Mouse (Mus musculus): Measurements from ENCODE around the gene Cylc2.

The Cylc2 gene

GRCm38 (mm10) chr4:51216378-51216777, at the start of gene Cylc2:
Gene Cylc2 (plus strand): TSS chr4:51216678.
- no peak for DNase-seq (ENCODE audit: low spot score)

Data from lung, postnatal 25 days (tissue).